Mouse (Mus musculus) right cerebral cortex, postnatal 25 days (tissue): Measurements from ENCODE around the gene Osbp2.
A peak's percentile ranks its signal among the peaks of the same experiment; 100 is the strongest.
"Not testable (repeated sequence)": the region's sequence is repeated elsewhere in the genome, so short reads cannot be mapped to it uniquely, and the experiment has no call there.

ENCODE experiments used
- DNase-seq: peaks from one replicate; pipeline ENCODE4 v3.0.0; 2022

Osbp2 gene

GRCm38 (mm10) chr11:3863454-3864112 lies at the start of gene Osbp2:
TSS of gene Osbp2 (minus strand) at chr11:3863903.
- DNase-seq = peak; percentile 77

- peak; percentile 44 for DNase-seq
Measured at GRCm38 (mm10) chr11:3912875-3913271, 49.2 kb upstream of the Osbp2 start.

GRCm38 (mm10) chr11:3912100-3912874 lies 48.6 kb upstream of the Osbp2 start:
- no peak for DNase-seq

GRCm38 (mm10) chr11:3911440-3911839 lies 47.7 kb upstream of the Osbp2 start:
- DNase-seq = not testable (repeated sequence)

GRCm38 (mm10) chr11:3910513-3911310 lies 47.0 kb upstream of the Osbp2 start:
- DNase-seq = no peak

GRCm38 (mm10) chr11:3909236-3909635 lies 45.5 kb upstream of the Osbp2 start:
- no peak for DNase-seq

GRCm38 (mm10) chr11:3905446-3905845 lies 41.7 kb upstream of the Osbp2 start:
- DNase-seq = no peak

GRCm38 (mm10) chr11:3904673-3905072 lies 41.0 kb upstream of the Osbp2 start:
- DNase-seq = no peak

GRCm38 (mm10) chr11:3903046-3903445 lies 39.3 kb upstream of the Osbp2 start:
- peak; percentile 48 for DNase-seq

GRCm38 (mm10) chr11:3902516-3902915 lies 38.8 kb upstream of the Osbp2 start:
- DNase-seq = no peak

- no peak for DNase-seq
Measured at GRCm38 (mm10) chr11:3900296-3900695, 36.6 kb upstream of the Osbp2 start.

- no peak for DNase-seq
Measured at GRCm38 (mm10) chr11:3895933-3896332, 32.2 kb upstream of the Osbp2 start.

GRCm38 (mm10) chr11:3895458-3895857 lies 31.8 kb upstream of the Osbp2 start:
- DNase-seq = no peak

- DNase-seq = peak; percentile 96
Measured at GRCm38 (mm10) chr11:3894406-3895281, 30.9 kb upstream of the Osbp2 start, which contains the start of the genes 4921536K21Rik and Dusp18. TSS of gene 4921536K21Rik (minus strand) at chr11:3895098. TSS of gene Dusp18 (plus strand) at chr11:3895240.

- no peak for DNase-seq
Measured at GRCm38 (mm10) chr11:3893970-3894369, 30.3 kb upstream of the Osbp2 start.

- no peak for DNase-seq
Measured at GRCm38 (mm10) chr11:3887331-3887730, 23.6 kb upstream of the Osbp2 start.

GRCm38 (mm10) chr11:3883711-3884110 lies 20.0 kb upstream of the Osbp2 start:
- DNase-seq = no peak

GRCm38 (mm10) chr11:3879836-3880235 lies 16.1 kb upstream of the Osbp2 start:
- peak; percentile 59 for DNase-seq

GRCm38 (mm10) chr11:3878660-3879059 lies 15.0 kb upstream of the Osbp2 start:
- no peak for DNase-seq

GRCm38 (mm10) chr11:3876419-3876818 lies 12.7 kb upstream of the Osbp2 start:
- DNase-seq = no peak

GRCm38 (mm10) chr11:3864343-3864742 lies 640 bp upstream of the Osbp2 start:
- no peak for DNase-seq
